Mouse (Mus musculus) telencephalon, adult 2 months (tissue): ENCODE measurements at regions not wholly inside any gene's neighbourhood (a gene's known extent, or its start where the extent isn't known, plus 50 kb on each side); places are given as distances from the start of the nearest gene placed in this dataset.

ENCODE experiments used
- DNase-seq: peaks from one replicate; pipeline ENCODE4 v3.0.0-alpha.2; 2011; ENCODE audit warnings: low read depth, low spot score

- DNase-seq = no peak
Observed at GRCm38 (mm10) chr2:75138746-75139060, 313.1 kb downstream of the Mtx2 start.

DNA sequence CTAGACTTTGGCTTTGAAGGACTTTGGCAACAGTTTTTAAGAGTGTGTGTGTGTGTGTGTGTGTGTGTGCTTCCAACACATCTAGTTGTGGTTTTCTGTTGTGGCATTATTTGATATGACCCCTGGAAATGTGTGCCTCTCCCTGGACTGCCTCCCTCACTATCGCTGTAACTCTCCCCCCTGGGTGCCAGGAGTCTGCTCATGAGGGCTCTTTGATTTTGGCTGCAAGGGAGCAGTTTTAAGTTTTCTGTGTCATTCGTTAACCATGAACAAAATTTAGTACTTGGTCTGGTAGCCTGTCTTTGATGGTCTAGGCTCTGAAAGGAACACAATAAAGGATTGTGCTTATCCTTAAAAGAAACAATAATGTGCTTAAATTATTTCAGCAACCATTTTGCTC lies 313.9 kb downstream of the Mtx2 start:
- DNase-seq = no peak

DNA sequence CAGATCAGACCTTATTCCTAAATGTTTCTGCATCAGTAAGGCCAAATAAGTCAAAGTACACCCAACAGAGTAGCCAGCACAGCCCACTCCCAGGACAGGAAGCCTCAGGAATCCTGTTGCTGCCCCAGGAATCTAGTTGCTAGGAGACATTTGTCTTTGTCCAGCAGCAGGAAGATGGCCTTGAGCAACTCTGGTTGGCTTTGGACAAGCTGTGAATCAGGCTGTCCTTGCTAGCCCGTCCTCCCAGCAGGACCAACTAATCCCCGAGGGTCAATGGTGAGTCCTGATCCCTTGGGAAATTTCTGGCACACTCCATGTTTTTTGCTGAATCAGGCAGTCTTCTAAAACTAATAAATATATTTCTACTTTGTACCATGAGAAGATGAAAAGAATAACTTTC lies 317.1 kb downstream of the Mtx2 start:
- DNase-seq = no peak

- no peak for DNase-seq
Observed at GRCm38 (mm10) chr2:75144861-75145260, 319.3 kb downstream of the Mtx2 start.

DNA sequence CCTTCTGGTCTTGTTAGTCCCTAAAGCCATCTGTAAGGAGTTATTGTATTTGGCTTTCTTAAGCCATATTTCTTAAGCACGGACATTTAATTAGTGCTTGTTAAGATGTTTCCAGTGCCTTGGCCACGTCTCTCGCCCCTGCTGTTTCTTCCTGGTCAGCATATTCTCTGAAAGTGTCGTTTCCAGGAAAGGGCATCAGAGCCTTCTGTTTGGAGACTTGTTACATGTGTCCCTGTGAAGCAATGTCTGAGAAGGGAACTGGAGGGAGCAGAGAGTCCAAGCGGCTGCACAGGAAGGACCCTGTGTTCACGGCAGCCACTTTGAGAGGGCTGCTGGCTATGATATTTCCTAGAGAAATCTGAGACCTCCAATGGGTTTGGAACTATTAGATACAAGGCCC lies 320.7 kb downstream of the Mtx2 start:
- DNase-seq = no peak

GRCm38 (mm10) chr2:75147399-75147798 lies 321.8 kb downstream of the Mtx2 start:
- DNase-seq = no peak

GRCm38 (mm10) chr2:75147967-75148366 lies 322.4 kb downstream of the Mtx2 start:
- DNase-seq = no peak

- no peak for DNase-seq
Observed at GRCm38 (mm10) chr2:75149036-75149435, 323.4 kb downstream of the Mtx2 start.

DNA sequence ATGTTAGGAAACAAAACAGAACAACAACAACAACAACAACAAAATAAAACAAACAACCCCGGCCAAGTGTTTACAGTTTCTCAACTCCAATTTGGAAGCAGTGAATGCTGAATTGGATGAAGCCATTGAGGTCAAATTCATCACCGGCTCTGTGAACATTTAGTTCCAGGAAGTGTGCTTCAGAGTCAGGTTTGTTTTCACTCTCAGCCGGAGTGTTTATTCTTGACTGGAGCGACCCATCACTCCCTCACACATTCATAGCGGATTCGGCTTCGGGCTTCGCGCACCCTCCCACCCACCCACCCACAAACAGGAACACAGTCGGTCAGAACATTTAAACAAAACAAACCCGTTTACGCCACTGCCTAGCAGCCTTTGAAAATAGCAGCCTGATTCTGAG lies 324.0 kb downstream of the Mtx2 start:
- DNase-seq = no peak

- DNase-seq = no peak
Observed at GRCm38 (mm10) chr2:75150986-75151385, 325.4 kb downstream of the Mtx2 start.

GRCm38 (mm10) chr2:75151519-75151918 lies 325.9 kb downstream of the Mtx2 start:
- DNase-seq = peak; percentile 33

DNA sequence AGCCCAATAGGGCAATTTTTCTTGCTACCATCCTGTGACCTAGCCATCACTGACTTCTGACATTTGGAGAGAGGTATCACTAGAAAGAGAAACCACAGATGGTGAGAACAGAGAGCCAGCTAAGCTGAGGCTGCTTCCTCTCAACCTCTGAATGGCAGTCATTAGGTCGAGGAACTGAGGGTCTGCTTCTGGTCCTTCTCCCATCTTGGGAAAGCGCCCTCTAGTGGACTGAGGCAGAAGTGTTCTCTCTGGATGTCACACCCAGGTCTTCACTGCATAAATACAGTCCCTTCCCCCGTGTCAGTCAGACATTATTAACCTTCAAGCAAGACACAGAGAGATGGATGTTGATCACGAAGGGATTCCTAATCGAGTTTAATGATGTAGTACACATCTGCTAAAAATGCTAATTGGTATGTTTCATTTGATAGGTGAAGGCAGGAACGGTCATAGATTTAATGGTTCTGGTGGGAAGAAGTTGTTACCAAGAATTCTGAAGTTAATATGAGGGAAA lies 326.9 kb downstream of the Mtx2 start:
- no peak for DNase-seq

DNA sequence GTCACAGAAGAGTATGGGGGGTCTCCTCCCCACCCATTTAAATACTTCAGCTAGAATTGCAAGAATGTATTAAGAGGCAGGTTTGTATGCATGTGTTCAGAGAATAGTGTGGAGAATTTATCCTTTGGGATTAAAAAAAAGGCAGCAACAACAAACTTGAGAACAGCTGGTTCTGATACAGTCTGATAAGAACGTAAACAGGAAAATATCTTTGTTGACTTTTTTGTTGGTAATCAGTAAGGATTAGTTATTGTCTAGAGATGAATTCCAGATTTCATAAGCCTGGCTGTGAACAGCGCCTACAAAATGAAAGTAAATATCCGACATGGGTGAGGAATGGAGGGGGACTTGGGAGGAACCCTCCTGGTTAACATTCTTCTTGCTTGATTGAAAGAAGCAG lies 328.8 kb downstream of the Mtx2 start:
- DNase-seq = no peak

DNA sequence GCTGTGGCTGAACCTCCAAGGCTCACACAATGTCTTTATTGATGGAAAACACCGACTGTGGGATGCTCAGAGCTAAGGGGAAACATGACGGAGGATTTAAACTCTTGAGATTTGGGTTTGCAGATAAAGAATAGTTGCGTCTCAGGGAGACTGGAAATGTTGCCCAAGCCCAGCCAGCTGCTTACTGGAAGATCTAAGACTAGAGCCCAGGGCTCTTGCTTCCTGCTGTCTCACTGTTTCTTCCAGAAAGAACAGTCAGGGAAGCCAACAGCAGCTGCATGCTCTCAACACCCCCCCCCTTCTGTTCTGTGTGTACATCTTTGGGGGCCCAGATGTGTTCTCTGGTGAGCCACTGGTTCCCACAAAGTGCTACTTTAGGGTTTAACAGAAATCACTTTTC lies 333.0 kb downstream of the Mtx2 start:
- DNase-seq = no peak

- no peak for DNase-seq
Observed at GRCm38 (mm10) chr2:75161075-75161474, 335.5 kb downstream of the Mtx2 start.

DNA sequence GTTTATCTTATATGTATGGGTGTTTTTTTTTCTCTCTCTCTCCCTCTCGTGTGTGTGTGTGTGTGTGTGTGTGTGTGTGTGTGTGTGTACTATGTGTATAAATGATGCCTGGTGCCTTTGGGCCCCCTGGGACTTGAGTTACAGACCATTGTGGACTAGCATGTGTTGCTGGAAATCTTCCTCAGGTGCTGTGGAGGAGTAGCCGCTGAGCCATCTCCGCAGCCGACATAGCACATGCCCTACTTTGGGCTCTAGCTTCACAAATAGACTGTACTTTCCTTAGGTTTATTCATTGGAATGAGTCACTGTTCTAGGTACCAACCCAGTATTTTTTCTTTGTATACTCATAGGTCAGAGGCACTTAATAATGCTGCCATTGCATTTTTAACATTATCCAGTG lies 339.4 kb downstream of the Mtx2 start:
- no peak for DNase-seq

DNA sequence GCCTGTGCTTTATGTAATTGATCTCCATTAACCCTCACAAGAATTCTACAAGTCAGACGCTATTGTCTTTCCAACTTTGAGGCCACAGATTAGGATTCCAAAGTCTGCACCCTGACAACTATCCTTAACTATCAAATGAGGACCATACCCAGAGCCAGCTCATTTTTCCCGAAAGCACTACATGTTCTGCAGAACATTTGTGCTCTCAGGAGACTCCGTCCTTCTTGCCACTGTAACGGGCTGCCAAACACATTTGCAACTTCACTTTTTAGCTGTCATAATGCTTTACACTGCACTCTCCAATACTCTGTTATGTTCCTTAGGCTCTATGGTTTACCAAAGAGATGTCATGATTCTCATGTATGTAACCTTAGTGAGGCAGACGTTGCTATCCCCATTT lies 350.7 kb downstream of the Mtx2 start:
- DNase-seq = no peak

GRCm38 (mm10) chr2:75183293-75183692 lies 357.7 kb downstream of the Mtx2 start:
- no peak for DNase-seq

GRCm38 (mm10) chr2:75202587-75203220 lies 377.1 kb downstream of the Mtx2 start:
- DNase-seq = no peak

- no peak for DNase-seq
Observed at GRCm38 (mm10) chr2:75208821-75209758, 383.5 kb downstream of the Mtx2 start.

GRCm38 (mm10) chr2:75209790-75210583 lies 384.4 kb downstream of the Mtx2 start:
- no peak for DNase-seq

DNA sequence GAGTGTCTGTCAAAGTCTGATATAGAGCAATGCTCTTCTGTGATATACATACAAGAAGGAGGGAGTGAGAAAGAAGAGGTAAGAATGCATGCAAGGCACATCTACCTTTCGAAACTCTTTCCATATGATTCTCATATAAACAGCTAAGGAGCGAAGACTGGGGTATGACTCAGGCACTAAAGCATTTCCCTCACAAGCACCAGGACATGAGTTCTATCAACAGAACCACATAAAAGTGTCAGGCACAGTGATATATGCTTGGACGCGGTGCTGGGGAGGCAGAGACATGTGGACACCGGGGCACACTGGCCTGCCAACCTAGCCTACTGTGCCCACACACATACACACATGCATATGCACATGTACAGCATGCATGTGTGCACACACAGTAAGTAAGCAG lies 391.3 kb downstream of the Mtx2 start:
- no peak for DNase-seq
